Mouse (Mus musculus) spleen, postnatal 0 days (tissue): ENCODE measurements around the gene Acad11. TPM values are rescaled to one million over a fixed set of nuclear protein-coding genes. Genes with fewer than 3 reads are reported as not detected.

Experiments
- polyA plus RNA-seq: library from polyadenylated mRNA; unstranded; fragments of >200 nt; fragmentation: Nextera tagmentation; extraction: Ambion mirVana; gene quantifications from 2 replicates; pipeline ENCODE4 v1.2.1, GENCODE M21; 2015

The Acad11 gene
- polyA plus RNA-seq, result 3.2 and 3.5 TPM in 2 replicates

GRCm38 (mm10) chr9:104063244-104063961, at the start of gene Acad11:
TSS of gene Acad11 (plus strand) at chr9:104063377.

GRCm38 (mm10) chr9:104040362-104040761, 22.8 kb upstream of the Acad11 start, which contains the start of gene Gm28305:
TSS of gene Gm28305 (plus strand) at chr9:104040662.

GRCm38 (mm10) chr9:104062430-104063243, 540 bp upstream of the Acad11 start, which contains the start of gene Uba5:
TSS of gene Uba5 (minus strand) at chr9:104063134.

GRCm38 (mm10) chr9:104126833-104127232, 63.7 kb downstream of the Acad11 start, which contains the start of gene Ackr4:
TSS of gene Ackr4 (minus strand) at chr9:104126933.

Other genes starting within 250 kb of the Acad11 start
- gene Nphp3, start 60.8 kb upstream of the Acad11 start, polyA plus RNA-seq, result 0.99 and 1.4 TPM in 2 replicates
- not detected in 2 replicates for gene Gm28305, start 22.7 kb upstream of the Acad11 start, polyA plus RNA-seq
- 17.1 and 19.8 TPM in 2 replicates for gene Uba5, start 243 bp upstream of the Acad11 start, polyA plus RNA-seq
- gene Ackr4, start 63.6 kb downstream of the Acad11 start, polyA plus RNA-seq, result 0.56 and 0.72 TPM in 2 replicates
- gene Dnajc13, start 199.6 kb downstream of the Acad11 start, polyA plus RNA-seq, result 8.1 and 9.8 TPM in 2 replicates